ENCODE assay signal across 34 mouse cellular contexts in the genomic region with DNA sequence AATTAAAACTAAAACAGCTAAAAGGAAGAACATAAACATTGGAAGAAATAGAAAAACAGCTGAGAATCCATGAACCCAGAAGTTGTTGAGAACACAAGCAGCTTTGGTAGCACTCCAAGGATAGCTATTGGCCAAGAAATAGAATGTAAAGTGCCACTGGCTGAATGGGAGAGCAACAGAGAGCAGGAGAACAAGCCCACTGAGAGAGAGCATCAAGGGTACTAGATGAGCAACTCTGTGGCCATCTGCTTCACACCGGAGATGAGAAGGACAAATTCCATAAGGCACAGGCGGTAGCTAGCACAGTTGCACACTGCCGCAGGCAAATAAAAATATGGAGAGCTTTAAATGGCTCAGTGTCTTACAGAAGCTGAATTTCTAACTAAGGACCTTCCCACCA. TPM values are rescaled to one million over a fixed set of nuclear protein-coding genes. Genes with fewer than 3 reads are reported as not detected.
A peak's percentile ranks its signal among the peaks of the same experiment; 100 is the strongest.
DNase-seq lines count a peak whose midpoint lies in the region; TF ChIP-seq lines count a peak whose summit lies in the region.
"Had no signal": no experiment of that assay in that cellular context is flagged by ENCODE, and none has a peak within 500 bp of the region (broad histone marks: within the 10 kb centered on the region; RNA-seq: fewer than 3 reads in every experiment).

No protein-coding gene starts in this region.

- no peak for TF ChIP-seq POLR2A in kidney, adult 2 months (IDR thresholded peaks at IDR 0.05; ENCODE audit: low read depth, low read length)

- H3K4me1 ChIP-seq in kidney, adult 2 months (ENCODE audit: control insufficient read depth, insufficient read depth, low read length) = no peaks in the 10 kb centered on the region
- H3K4me1 ChIP-seq: forebrain, embryonic 10.5 days; heart, embryonic 15.5 days; limb, embryonic 13.5 days; liver, embryonic 12.5 days; midbrain, embryonic 10.5 days had no signal

- H3K27ac ChIP-seq in kidney, adult 2 months (ENCODE audit: insufficient read depth, low read depth, low read length) = no peak overlapping the region
- H3K27ac ChIP-seq: forebrain, embryonic 10.5 days; heart, embryonic 15.5 days; hindbrain, embryonic 14.5 days; limb, embryonic 13.5 days; liver, embryonic 12.5 days; midbrain, embryonic 10.5 days had no signal

- peak; percentile 9 for DNase-seq in layer of hippocampus, adult 11-12 months (ENCODE audit: low spot score)
- no peak for DNase-seq in layer of hippocampus, postnatal 25 days (ENCODE audit: extremely low spot score in 1 of 2, low spot score in 1 of 2)
- DNase-seq in right cerebral cortex, adult 18-20 months = peak; percentile 6
- no peak for DNase-seq in right cerebral cortex, postnatal 14 days
- peak; percentile 7 to 20 for DNase-seq in frontal cortex, postnatal 36 days (ENCODE audit: low spot score in 2 of 2)
- peak; percentile 27 for DNase-seq in telencephalon, adult 2 months (ENCODE audit: low read depth, low spot score)
- no peak for DNase-seq in neural tube, embryonic 10.5 days (ENCODE audit: extremely low spot score, low spot score)
- DNase-seq in kidney, adult 2 months = no peak
- DNase-seq: adrenal gland, postnatal 25 days; cerebellum, adult 11-12 months; cerebellum, postnatal 14 days; heart, postnatal 36 days; kidney, adult 8-10 months; kidney, postnatal 14 days; lung, adult 18-20 months; lung, postnatal 10 days; thymus, adult 18-20 months; thymus, postnatal 4 days had no signal

- no peak overlapping the region for H3K4me3 ChIP-seq in kidney, adult 2 months (ENCODE audit: insufficient read depth, low read depth, low read length)
- H3K4me3 ChIP-seq: forebrain, embryonic 10.5 days; heart, embryonic 15.5 days; limb, embryonic 13.5 days; liver, embryonic 12.5 days; midbrain, embryonic 10.5 days; myocyte had no signal

- 96% methylated on average over 3 of the region's 3 CpGs for WGBS in kidney, adult 2 months

- no peaks in the 10 kb centered on the region for H3K36me3 ChIP-seq in kidney, adult 2 months (ENCODE audit: control insufficient read depth, insufficient read depth, low read length)
- H3K36me3 ChIP-seq: forebrain, embryonic 10.5 days; heart, embryonic 15.5 days; limb, embryonic 13.5 days; liver, embryonic 12.5 days; midbrain, embryonic 10.5 days had no signal

- no peak for TF ChIP-seq CTCF in kidney, adult 2 months (conservative IDR thresholded peaks at IDR 0.05; ENCODE audit: insufficient read depth, insufficient read length, low read depth, low read length)

- no peaks in the 10 kb centered on the region for H3K27me3 ChIP-seq in kidney, adult 2 months (replicated peaks; ENCODE audit: control insufficient read depth, insufficient read depth, low read length)
- H3K27me3 ChIP-seq: heart, embryonic 15.5 days; limb, embryonic 13.5 days; liver, embryonic 12.5 days had no signal

RNA-seq across cellular contexts. Expression of a gene that starts 1.3 kb away (rescaled TPM):
- total RNA-seq in layer of hippocampus, postnatal 25 days (2021) = not detected
- polyA plus RNA-seq in kidney, adult 2 months (2012; rRNA removed) = under 0.01 TPM in 1 of 2 replicates, not detected in the other
- total RNA-seq: adrenal gland, postnatal 25 days; ES-E14; gastrocnemius, adult 18-20 months; gastrocnemius, postnatal 4 days; heart, postnatal 36 days; left cerebral cortex, adult 18-20 months had no signal
- polyA plus RNA-seq: embryonic facial prominence, embryonic 11.5 days; forebrain, embryonic 10.5 days; heart, embryonic 15.5 days; hindbrain, embryonic 14.5 days; inflammation-experienced regulatory T-cells, adult 6 months; limb, embryonic 13.5 days; liver, embryonic 12.5 days; midbrain, embryonic 10.5 days; midbrain, embryonic 16.5 days; myocyte; neural tube, embryonic 14.5 days; stomach, embryonic 14.5 days had no signal

Comparison
In these comparisons a context has a peak if more than half of its experiments do, and no peak if none do; other contexts are left out.
1. DNase-seq: peak in layer of hippocampus, adult 11-12 months (single experiment), right cerebral cortex, adult 18-20 months (single experiment), frontal cortex, postnatal 36 days (2 of 2) and telencephalon, adult 2 months (single experiment); none in layer of hippocampus, postnatal 25 days (0 of 2), right cerebral cortex, postnatal 14 days (single experiment), neural tube, embryonic 10.5 days (single experiment) and kidney, adult 2 months (single experiment).